Mouse (Mus musculus) hematopoietic multipotent progenitor cell, adult 10-12 weeks (in vitro differentiated cells): ENCODE measurements around the gene Sema4b. TPM values are rescaled to one million over a fixed set of nuclear protein-coding genes. Genes with fewer than 3 reads are reported as not detected.

Experiments
- polyA plus RNA-seq: library from polyadenylated mRNA; stranded (reverse); fragments of >175 nt; gene quantifications from 2 replicates; pipeline ENCODE4 v1.2.3, GENCODE M21; 2012; ENCODE audit warnings: low replicate concordance

Sema4b gene
- 37.1 and 63.3 TPM in 2 replicates for polyA plus RNA-seq

GRCm38 (mm10) chr7:80186531-80187296 is at the start of gene Sema4b:
Gene Sema4b, plus strand, starts transcription at chr7:80186841.

DNA sequence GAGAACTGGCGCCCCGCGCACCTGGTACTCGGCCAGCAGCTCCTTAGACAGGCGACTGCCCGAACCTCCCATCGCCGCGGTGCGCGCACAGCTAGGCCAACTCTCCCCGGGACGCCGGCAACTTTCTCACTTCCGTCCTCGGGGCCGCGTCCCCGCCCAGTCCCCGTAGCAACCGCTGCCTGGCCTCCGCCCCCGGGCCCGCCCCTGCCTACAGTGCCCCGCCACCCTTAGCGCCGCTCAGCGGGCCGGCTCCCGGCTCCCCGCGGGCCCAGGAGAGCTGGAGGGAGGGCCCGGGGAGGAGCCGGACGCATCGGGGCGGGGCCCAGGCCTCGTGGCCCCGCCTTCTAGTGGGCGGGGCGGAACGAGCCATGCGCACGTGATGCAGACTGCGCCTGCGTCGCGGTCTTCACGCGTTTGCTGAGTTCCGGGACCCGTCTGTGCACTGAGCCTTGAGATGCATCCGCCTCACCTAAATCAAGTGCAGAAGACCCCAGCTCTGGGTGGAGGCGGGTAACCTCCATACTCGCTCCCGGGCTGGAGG is 45.9 kb downstream of the Sema4b start, which contains the start of the genes Cib1 and Gdpgp1:
Gene Cib1 (minus strand): TSS at position 325 of the 541 bp plus-strand sequence.
Gene Gdpgp1 (plus strand): TSS at position 377 of the 541 bp plus-strand sequence.

GRCm38 (mm10) chr7:80246148-80246721 is 59.6 kb downstream of the Sema4b start, which contains the start of gene Ttll13:
Gene Ttll13, plus strand, starts transcription at chr7:80246376.

DNA sequence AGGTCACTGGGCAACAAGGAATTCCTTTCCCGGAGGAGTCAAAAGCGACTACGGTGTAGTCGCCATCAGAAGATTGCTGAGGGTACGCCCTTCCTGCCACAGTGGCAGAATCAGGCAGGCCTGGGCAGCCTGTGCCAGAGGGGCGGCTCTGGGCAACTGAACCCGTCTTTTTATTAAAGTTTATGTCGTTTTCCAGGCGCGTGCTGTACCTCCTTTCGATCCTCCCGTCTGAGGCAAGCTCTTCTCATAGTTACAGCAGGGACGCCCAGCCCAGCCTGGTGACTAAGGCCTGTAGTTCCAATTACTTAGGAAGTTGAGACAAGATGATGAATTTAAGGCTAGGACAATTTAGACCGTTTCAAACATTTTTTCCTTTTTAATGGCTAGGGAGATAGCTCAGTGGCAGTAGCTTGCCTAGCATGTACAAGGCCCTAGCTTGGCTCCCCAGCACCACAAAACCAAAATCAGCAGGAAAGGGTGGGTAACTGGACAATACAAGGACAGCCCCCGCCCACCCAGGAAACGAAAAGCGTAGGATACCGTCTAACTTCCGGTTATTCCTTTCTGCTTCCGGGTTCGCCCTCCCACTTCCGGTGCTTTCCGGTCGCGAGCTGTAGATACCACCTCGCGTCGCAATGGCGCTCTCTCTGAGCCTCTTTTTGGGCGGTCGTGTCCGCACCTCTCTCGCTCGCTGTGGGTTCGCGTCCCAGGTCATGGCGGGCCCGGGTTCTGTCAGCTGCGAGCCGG is 74.2 kb downstream of the Sema4b start, which contains the start of gene Ngrn:
Gene Ngrn (plus strand): TSS at position 591 of the 747 bp plus-strand sequence.

DNA sequence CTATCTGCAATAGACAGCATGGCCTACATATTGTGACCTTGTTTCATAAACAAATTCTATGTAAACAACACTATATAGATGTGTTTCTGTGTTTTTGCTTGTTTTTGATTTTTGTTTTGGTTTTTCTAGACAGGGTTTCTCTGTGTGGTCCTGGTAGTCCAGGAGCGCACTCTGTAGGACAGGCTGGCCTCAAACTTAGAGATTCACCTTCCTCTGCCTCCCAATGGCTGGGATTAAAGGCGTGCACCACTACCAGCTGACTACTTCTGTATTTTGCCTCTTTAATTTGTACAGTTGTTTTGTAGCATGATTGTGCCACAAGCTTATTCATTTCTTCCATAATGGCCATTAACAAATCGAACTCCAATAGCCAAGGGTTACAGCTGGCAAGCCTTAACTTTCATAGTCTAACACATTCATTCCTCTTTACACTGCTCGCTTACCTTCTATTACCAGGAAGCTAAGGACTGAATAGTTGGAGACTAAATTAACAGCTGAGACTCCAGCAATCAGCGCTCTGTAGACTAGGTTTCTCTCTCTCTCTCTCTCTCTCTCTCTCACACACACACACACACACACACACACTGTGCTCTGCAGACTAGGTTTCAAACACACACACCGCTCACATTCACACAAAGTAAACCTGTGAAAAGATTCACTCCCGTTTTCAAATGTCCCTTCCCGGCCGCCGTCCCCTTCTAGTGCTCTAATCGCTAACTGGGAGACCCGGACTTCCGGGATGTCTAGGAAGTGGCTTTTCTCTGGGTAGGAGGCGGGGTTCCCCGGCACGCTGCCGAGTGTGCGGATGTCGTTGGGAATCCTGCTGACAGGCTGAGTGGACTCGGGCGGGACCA is 82.5 kb downstream of the Sema4b start, which contains the start of gene Vps33b:
Gene Vps33b (plus strand): TSS at position 753 of the 854 bp plus-strand sequence.

Other genes starting within 250 kb of the Sema4b start
- gene Zfp710, start 162.0 kb upstream of the Sema4b start, polyA plus RNA-seq = 111 and 170 TPM in 2 replicates
- 31.8 and 47.9 TPM in 2 replicates for gene Idh2, start 71.4 kb upstream of the Sema4b start, polyA plus RNA-seq
- 47.8 and 50.0 TPM in 2 replicates for gene Cib1, start 46.0 kb downstream of the Sema4b start, polyA plus RNA-seq
- gene Gdpgp1, start 46.0 kb downstream of the Sema4b start, polyA plus RNA-seq = 5.4 and 5.7 TPM in 2 replicates
- 0.36 and 0.59 TPM in 2 replicates for gene Ttll13, start 59.5 kb downstream of the Sema4b start, polyA plus RNA-seq
- 34.1 and 46.5 TPM in 2 replicates for gene Ngrn, start 74.4 kb downstream of the Sema4b start, polyA plus RNA-seq
- gene Vps33b, start 82.8 kb downstream of the Sema4b start, polyA plus RNA-seq = 4.3 and 5.5 TPM in 2 replicates
- 3.1 and 6.8 TPM in 2 replicates for gene Prc1, start 107.6 kb downstream of the Sema4b start, polyA plus RNA-seq
- gene Rccd1, start 137.6 kb downstream of the Sema4b start, polyA plus RNA-seq = 8.7 and 20.1 TPM in 2 replicates
- gene Unc45a, start 154.2 kb downstream of the Sema4b start, polyA plus RNA-seq = 81.4 and 176 TPM in 2 replicates
- 3.7 and 20.8 TPM in 2 replicates for gene Hddc3, start 156.3 kb downstream of the Sema4b start, polyA plus RNA-seq
- gene Man2a2, start 184.5 kb downstream of the Sema4b start, polyA plus RNA-seq = 81.8 and 121 TPM in 2 replicates
- gene Fes, start 201.1 kb downstream of the Sema4b start, polyA plus RNA-seq = 128 and 133 TPM in 2 replicates
- gene Furin, start 218.6 kb downstream of the Sema4b start, polyA plus RNA-seq = 77.1 and 176 TPM in 2 replicates